Mouse (Mus musculus) cortical plate, adult 2 months (tissue): Measurements from ENCODE around the gene Sez6l2.

ENCODE experiments used
- CTCF ChIP-seq: fragments of 200-500 bp; IDR thresholded peaks from 2 replicates; pipeline ENCODE4 v1.5.1; 2011; ENCODE audit warnings: mild to moderate bottlenecking, control low read depth, low read length; ENCODE audit not compliant: insufficient read depth; ENCODE audit errors: extremely low read depth
- POLR2A ChIP-seq: fragments of 200-500 bp; IDR thresholded peaks from 2 replicates; pipeline ENCODE4 v1.6.1; 2011; ENCODE audit warnings: mild to moderate bottlenecking, low read length, control low read depth; ENCODE audit not compliant: insufficient read depth; ENCODE audit errors: extremely low read depth

DNA sequence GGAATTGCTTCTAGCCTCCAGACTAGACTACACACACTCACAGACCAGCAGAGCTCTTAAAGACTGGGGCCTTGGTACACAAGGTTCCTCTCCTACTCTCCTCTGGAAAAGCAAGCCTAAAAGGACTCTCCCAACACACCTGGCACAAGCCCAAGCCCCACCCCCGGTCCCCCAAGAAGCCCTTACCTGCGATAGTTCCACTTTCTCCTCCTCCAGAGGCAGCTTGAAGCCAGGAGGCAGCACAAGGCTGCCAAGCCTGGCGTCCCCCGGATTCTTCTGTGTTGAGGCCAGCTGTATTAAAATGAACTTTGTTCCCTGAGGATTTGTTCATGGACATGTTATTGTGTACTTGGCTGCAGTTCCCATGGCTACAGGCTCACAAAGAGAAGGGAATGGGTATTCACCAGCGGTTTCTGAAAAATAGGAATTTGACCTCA is 27.7 kb upstream of the Sez6l2 start, which contains the start of gene Tmem219:
- TF ChIP-seq CTCF (no peak), POLR2A (no peak)
